Mouse (Mus musculus) urinary bladder, adult 2 months (tissue): ENCODE measurements around the gene Acmsd. TPM values are rescaled to one million over a fixed set of nuclear protein-coding genes. Genes with fewer than 3 reads are reported as not detected.
A peak's percentile ranks its signal among the peaks of the same experiment; 100 is the strongest.
"Not testable (repeated sequence)": the region's sequence is repeated elsewhere in the genome, so short reads cannot be mapped to it uniquely, and the experiment has no call there.

Experiments
- DNase-seq: peaks from one replicate; pipeline ENCODE4 v3.0.0; 2022; ENCODE audit warnings: low spot score
- polyA plus RNA-seq: library from polyadenylated mRNA; depleted of rRNA; stranded (reverse); fragments of >200 nt; gene quantifications from 2 replicates; pipeline ENCODE4 v1.2.3, GENCODE M21; 2012; rRNA removed

Acmsd gene
- not detected in 2 replicates for polyA plus RNA-seq

DNA sequence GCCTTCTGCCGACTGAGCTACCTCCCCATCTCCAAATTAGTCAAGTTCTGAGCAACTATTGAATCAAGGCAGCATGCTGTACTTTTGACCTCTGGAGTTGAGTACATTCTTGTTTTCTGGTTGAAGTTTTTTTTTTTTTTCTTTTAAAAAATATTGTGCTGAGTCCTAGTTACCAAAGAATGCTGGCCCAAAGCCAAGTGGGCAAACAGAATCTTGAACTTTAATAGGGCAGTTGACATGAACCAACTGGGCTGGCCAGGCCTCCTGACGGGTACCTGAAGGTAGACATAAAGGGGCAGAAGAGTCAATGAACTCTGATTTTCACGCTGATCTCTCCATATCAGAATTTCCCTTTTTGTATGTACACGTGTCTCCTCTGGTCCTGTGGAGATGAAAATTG lies at the start of gene Acmsd:
Gene Acmsd (plus strand): TSS at position 318 of the 400 bp plus-strand sequence.
- DNase-seq = no peak

GRCm38 (mm10) chr1:127679498-127680133 lies 49.6 kb upstream of the Acmsd start, which contains the start of gene Tmem163:
Tmem163 (minus strand) TSS chr1:127679548.
- no peak for DNase-seq

GRCm38 (mm10) chr1:127696533-127696932 lies 32.7 kb upstream of the Acmsd start:
- DNase-seq = no peak

DNA sequence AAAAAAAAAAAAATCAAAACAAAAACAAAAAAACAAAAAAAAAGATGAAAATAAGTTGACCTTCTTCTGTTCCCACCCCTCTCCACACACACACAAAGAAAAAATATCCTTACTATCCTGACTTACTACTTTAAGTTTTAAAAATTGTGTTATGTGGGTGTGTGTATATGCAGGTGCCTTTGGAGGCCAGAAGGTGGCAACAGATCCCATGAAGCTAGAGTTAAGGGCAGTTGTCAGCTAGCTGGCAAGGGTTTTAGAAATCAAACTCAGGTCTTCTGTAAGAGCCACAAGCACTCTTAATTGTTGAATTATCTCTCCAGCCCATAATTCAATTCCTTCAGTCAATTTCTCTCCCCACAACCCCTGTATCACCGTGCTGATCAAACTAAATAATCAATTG lies 27.0 kb upstream of the Acmsd start:
- no peak for DNase-seq

GRCm38 (mm10) chr1:127706269-127706668 lies 22.9 kb upstream of the Acmsd start:
- no peak for DNase-seq

DNA sequence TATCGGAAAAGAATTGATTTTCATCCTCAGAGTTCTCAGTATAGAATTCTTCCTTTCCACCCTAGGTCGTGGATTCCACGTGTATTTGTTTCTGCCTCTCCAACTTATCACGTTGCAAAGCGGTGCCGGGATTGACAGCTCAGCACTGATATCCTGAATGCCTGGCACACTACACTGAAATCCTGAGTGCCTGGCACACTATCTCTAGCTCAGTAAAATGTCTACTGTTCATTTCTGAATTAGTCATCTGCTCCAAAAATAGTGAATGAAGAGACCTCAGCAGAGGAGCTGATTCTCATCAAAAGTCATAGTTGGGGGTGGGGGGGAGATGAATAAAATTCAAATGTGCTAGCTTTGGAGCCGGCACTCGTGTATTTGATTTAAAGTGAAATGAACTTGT lies 12.8 kb upstream of the Acmsd start:
- no peak for DNase-seq

- DNase-seq = no peak
Observed at GRCm38 (mm10) chr1:127718290-127718689, 10.9 kb upstream of the Acmsd start.

- no peak for DNase-seq
Observed at GRCm38 (mm10) chr1:127723596-127723995, 5.6 kb upstream of the Acmsd start.

GRCm38 (mm10) chr1:127731086-127731485 lies 1.9 kb downstream of the Acmsd start:
- DNase-seq = no peak

- DNase-seq = no peak
Observed at GRCm38 (mm10) chr1:127732435-127732834, 3.2 kb downstream of the Acmsd start.

DNA sequence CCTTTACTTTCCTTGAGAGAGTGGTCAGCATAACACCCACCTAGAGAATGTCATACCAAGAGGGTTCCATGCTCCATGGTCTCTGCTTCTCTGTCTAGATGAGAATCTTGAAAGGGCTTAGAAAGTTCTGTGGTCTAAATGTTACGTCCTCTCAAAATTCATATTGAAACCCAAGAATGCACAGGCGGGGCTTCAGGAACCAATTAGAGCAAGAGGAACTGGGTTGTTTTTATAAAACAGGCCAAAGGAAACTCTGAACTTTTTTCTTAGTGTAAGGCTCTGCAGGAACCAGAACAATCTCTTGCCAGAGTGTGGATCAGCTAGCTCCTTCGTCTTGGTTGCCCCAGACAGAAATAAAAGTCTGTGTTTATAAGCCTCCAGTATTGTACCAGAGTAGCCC lies 3.6 kb downstream of the Acmsd start:
- DNase-seq = no peak

DNA sequence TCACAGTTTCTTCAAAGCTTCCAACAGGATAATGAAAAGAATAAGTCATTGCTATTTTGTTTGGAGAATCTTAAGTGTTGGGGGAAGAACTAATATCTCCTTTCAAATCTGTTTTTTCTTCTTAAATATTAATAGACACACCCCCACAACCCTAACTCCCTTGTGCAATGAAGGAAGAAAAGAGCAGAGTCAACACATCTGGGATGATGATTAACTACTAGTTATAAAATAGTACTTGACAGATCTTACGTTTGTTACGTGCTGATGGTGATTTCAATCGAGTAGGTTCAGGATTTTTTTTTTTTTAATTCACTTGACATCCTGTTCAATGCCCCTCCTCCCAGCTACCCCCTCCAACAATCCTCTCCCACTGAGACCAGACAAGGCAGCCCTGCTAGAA lies 6.1 kb downstream of the Acmsd start:
- DNase-seq = no peak

- DNase-seq = no peak
Observed at GRCm38 (mm10) chr1:127750401-127751102, 21.3 kb downstream of the Acmsd start.

GRCm38 (mm10) chr1:127755806-127756205 lies 26.6 kb downstream of the Acmsd start:
- no peak for DNase-seq

DNA sequence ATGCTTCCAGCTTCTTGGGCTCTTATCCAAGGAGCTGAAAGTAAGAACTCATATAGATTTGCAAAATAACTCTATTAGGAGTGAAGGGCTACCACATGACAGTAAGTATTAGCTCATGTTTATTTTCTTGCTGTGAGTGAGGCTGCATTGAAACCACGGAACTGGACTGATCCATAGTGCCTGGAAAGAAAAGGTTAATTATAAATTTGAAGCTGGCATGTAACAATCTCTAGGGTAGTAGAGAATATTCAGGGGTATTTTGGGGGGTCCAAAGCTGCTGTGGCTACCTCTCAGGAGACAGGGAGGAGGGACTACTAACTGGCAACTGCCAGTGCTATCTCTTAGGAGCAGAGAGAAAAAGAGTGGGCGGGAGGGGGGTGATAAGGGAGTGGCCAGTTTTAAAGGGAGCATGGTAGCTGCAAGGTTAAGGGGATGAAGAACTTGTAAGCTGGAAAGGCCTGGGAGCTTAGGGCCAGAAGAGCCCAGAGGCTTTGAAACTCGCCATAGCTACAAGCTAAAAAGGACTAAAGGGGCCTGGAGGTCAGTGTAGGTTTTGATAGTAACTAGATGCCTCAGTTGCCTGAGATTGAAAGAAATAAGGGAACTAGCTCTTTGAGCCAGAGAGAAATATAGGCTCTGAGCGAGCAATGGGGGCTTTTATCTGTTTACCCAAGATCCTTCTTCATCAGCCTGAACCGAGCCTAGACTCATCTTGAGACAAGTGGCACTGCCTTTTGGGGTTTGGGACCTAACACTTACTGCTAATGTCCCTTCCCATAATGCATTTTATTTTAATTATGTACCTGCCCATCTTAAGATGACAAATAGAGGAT lies 27.3 kb downstream of the Acmsd start:
- DNase-seq = no peak

DNA sequence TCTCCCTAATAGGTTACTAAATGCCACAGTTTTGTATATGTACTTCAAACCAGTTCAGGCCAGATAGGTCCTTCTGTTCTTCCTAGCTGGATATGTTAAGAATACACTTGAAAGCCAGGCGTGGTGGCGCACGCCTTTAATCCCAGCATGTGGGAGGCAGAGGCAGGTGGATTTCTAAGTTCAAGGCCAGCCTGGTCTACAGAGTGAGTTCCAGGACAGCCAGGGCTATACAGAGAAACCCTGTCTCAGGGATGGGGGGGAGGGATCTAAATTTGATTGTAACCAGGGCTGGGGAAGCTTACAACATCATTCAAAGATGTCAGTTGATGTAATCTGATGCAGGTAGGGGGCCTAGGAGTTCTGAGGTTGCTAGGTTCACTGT lies 27.9 kb downstream of the Acmsd start:
- DNase-seq = not testable (repeated sequence)

GRCm38 (mm10) chr1:127765468-127765867 lies 36.3 kb downstream of the Acmsd start:
- DNase-seq = no peak

GRCm38 (mm10) chr1:127766741-127767140 lies 37.5 kb downstream of the Acmsd start:
- DNase-seq = no peak

DNA sequence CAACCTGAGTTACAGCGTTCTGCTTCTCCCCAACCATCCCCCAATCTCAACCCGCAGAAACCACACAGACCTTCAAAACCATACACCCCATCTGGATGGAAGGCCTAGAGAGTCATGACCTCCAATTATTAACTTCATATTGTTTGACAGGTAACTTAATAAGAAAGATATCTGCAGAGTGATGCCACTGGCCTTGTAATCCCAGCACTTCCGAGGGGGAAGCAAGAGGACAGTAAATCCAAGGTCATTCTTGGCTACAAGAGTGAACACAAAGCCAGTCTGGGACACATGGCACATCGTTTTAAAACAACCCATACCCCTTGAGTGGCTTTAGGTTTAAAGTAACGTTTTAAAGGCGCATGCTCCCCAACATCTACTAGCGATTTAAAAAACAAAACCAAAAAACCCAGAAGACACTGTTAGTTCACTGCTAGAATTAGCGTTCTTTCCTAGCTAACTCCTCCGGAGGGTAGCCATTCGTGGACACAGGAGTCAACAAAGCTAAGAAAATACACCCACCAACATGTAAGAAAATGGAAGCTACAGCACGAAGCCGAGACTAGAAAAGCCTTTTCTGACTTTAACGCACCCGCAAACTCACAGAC lies 44.1 kb downstream of the Acmsd start:
- no peak for DNase-seq

- DNase-seq = peak; percentile 96
Observed at GRCm38 (mm10) chr1:127773803-127774500, 44.7 kb downstream of the Acmsd start, which contains the start of gene Ccnt2. Ccnt2 (plus strand) TSS chr1:127774164.

DNA sequence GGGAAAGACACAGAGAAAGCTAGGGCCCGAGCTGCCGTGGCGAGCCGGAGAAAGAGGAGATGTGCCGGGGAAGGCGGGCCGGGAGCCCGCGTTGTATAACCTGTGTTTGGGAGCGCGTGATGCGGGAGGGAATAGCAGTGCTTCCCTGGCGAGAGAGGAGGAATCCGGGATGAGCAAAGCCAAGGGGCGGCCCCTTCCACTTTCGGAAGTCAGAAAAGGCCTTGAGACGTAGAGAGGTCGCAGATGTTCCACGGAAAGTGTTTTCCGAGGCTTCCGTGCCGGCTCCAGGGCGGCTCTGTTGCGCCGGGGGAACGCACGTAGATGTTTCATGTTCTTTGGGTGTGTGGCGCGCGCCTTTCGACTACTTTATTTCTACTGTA lies 45.3 kb downstream of the Acmsd start:
- DNase-seq = no peak
